Mouse (Mus musculus) megakaryocyte, embryonic 14.5 days (primary cell): Measurements from ENCODE around the gene Myof. TPM values are rescaled to one million over a fixed set of nuclear protein-coding genes. Genes with fewer than 3 reads are reported as not detected.

Experiments
- H3K27me3 ChIP-seq: replicated peaks from 2 replicates; pipeline ENCODE3; 2012; ENCODE audit warnings: inconsistent platforms
- H3K36me3 ChIP-seq: replicated peaks from 2 replicates; pipeline ENCODE3; 2012; ENCODE audit warnings: low read length, inconsistent platforms, mixed read lengths
- H3K4me1 ChIP-seq: 2 replicates; pipeline ENCODE4 v1.6.1; 2012; ENCODE audit warnings: inconsistent platforms
- H3K4me3 ChIP-seq: replicated peaks from 2 replicates; pipeline ENCODE3; 2012; ENCODE audit warnings: moderate library complexity, mild to moderate bottlenecking, inconsistent platforms
- H3K9me3 ChIP-seq: 2 replicates; pipeline ENCODE4 v1.6.1; 2012; ENCODE audit warnings: inconsistent platforms
- FLI1 ChIP-seq: IDR thresholded peaks from 2 replicates; pipeline ENCODE4 v1.6.1; 2012; ENCODE audit warnings: low read length, inconsistent platforms, mixed read lengths
- GATA1 ChIP-seq: IDR thresholded peaks from 3 replicates; pipeline ENCODE4 v1.6.1; 2012; ENCODE audit warnings: mixed read lengths, low read length, inconsistent platforms, borderline replicate concordance
- polyA plus RNA-seq: library from polyadenylated mRNA; stranded (reverse); fragments of >175 nt; gene quantifications from 2 replicates; pipeline ENCODE4 v1.2.3, GENCODE M21; 2012; ENCODE audit warnings: low replicate concordance; ENCODE audit not compliant: insufficient read depth

The Myof gene
- polyA plus RNA-seq, 1 experiment = 6.2 TPM

- no peak for TF ChIP-seq FLI1
- TF ChIP-seq GATA1 = no peak
- no peaks in the 10 kb centered on the region for H3K36me3 ChIP-seq
These were observed 32.0 kb downstream of the Myof start for GRCm38 (mm10) chr19:38011379-38011778.

DNA sequence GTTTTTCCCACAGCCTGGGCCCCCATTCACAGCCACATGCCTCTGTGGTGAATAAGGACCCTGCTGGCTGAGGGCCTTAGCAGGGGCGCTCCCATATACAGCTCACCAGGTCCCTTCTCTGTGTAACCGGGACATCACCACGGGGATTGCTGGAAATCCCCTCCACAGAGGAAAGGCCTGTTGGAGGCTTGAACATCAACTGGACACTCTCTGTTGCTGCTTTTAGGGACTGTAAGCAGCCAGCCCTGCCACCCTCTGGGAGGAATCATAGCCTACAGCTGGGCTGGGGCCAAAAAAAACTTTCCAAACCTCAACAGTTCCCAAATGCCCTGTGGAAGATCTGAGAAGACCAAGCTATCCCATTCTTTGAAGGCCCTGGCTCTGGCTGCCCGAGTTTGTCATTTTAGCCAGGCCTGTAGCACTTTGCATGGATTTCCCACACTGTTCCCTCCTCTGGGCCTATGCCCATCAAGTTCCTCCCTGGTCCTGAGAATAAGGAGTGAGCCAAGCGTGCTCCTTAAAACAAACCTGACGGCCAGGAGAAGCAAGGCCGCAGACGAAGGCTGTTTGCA lies 38.5 kb downstream of the Myof start:
- Histone ChIP-seq H3K9me3 (peaks cover 2% of the 10 kb centered on the region), H3K36me3 (no peaks in the 10 kb centered on the region), H3K4me1 (no peaks in the 10 kb centered on the region), H3K27me3 (peaks cover 15% of the 10 kb centered on the region), H3K4me3 (no peak overlapping the region)
- TF ChIP-seq GATA1 = no peak
- no peak for TF ChIP-seq FLI1

More at GRCm38 (mm10) chr19:38011379-38011778, 32.0 kb downstream of the Myof start:
- Histone ChIP-seq H3K27me3 (peaks cover 14% of the 10 kb centered on the region), H3K4me1 (peaks cover 3% of the 10 kb centered on the region; the same call in 1 of the 2 replicates), H3K9me3 (no peaks in the 10 kb centered on the region), H3K4me3 (no peak overlapping the region)

DNA sequence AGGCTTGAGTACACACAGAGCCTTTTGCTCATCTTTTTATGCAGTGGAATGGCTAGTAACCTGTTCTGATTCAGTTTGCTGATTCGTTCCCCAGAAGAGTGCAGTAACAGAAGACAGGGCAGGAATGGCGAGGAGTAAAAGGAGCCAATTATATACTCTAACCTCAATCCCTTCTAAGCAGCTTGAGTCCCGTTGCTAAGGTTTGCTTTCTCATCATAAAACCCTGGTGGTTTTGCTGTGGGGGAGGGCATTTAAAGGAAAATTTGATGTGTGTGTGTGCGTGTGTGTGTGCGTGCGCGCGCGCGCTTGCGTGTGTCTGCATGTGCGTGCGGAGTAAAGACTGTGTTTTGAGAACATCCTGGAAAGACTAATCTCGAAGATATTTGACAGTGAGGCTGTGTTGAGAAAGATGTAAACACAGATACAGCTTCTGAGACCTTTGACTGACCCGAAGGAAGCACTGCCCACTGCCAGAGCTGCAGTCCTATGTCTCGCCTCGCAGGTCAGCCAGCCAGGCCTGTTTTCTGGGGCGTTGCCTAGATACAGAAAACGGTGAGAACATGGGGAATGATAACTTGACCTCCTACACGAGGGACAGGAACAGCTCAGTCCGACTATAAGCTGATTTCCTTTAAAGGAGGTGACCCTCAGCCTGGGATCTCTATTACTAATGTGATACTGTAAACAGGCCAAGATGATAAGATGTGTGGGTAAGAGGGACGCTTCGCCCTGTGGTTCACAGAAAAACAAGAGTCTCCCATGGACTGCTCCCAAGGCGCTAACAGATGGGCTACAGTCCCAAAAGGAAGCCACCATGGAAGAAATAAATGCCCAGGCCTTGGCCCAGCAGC lies 39.5 kb downstream of the Myof start:
- no peak overlapping the region for H3K4me3 ChIP-seq
- peaks cover 15% of the 10 kb centered on the region for H3K27me3 ChIP-seq
- peaks cover 4% of the 10 kb centered on the region for H3K9me3 ChIP-seq
- no peaks in the 10 kb centered on the region for H3K4me1 ChIP-seq
- no peaks in the 10 kb centered on the region for H3K36me3 ChIP-seq
- TF ChIP-seq GATA1 (no peak), FLI1 (no peak)

- Histone ChIP-seq H3K36me3 (no peaks in the 10 kb centered on the region), H3K4me3 (no peak overlapping the region), H3K4me1 (no peaks in the 10 kb centered on the region), H3K27me3 (peaks cover 13% of the 10 kb centered on the region), H3K9me3 (peaks cover 4% of the 10 kb centered on the region)
- TF ChIP-seq FLI1 = no peak
- no peak for TF ChIP-seq GATA1
These were observed 40.6 kb downstream of the Myof start for GRCm38 (mm10) chr19:38002816-38003215.

- H3K36me3 ChIP-seq = no peaks in the 10 kb centered on the region
- H3K4me1 ChIP-seq = no peaks in the 10 kb centered on the region
- no peak overlapping the region for H3K4me3 ChIP-seq
- peaks cover 4% of the 10 kb centered on the region for H3K9me3 ChIP-seq
- TF ChIP-seq FLI1 (no peak), GATA1 (no peak)
- peaks cover 13% of the 10 kb centered on the region for H3K27me3 ChIP-seq
These were observed 42.4 kb downstream of the Myof start for GRCm38 (mm10) chr19:38000990-38001389.

DNA sequence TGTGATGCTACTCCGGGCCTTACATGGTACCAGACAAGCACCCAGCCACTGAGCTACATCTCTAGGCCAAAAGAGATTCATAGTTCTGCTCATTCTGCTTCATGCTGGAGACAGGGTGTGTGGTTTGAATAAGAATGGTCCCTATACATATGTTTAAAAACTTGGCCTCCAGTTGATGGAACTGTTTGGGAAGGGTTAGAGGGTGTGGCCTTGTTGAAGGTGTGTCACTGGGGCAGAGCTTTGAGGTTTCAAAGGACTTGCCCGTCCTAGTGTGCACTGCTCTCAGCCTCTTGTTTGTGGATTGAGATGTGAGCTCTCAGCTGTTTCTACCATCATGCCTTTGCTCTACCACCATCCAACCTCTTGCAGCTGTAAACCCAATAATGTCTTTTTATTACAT lies 43.4 kb downstream of the Myof start:
- Histone ChIP-seq H3K36me3 (no peaks in the 10 kb centered on the region), H3K4me1 (no peaks in the 10 kb centered on the region)
- TF ChIP-seq GATA1 = no peak
- TF ChIP-seq FLI1 = no peak

DNA sequence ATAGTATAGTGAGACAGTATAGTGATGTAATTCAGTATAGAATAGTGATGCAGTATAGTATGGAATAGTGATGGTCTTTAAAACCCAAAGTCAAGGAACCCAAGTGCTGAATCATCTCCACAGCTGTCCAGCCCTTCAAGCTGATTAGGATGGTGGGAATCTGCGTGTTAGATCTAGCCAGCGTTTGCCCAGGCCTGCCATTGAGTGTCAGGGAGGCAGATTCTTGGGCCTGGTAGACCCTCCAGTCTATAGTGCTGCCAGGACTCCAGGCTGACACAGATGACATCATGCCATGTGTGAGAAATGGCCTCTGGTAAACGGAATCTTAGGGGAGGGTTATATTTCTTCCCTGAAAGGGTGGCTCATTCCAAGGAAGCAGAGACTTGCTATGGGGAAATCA lies 49.1 kb downstream of the Myof start:
- peaks cover 12% of the 10 kb centered on the region for H3K27me3 ChIP-seq
- H3K4me3 ChIP-seq = no peak overlapping the region
- TF ChIP-seq GATA1 = no peak
- TF ChIP-seq FLI1 = no peak
- peaks cover 10% of the 10 kb centered on the region; the same call in 1 of the 2 replicates for H3K9me3 ChIP-seq
- H3K4me1 ChIP-seq = peaks cover 10% of the 10 kb centered on the region; the same call in 1 of the 2 replicates
- no peaks in the 10 kb centered on the region for H3K36me3 ChIP-seq

More for the DNA sequence above, 43.4 kb downstream of the Myof start:
- peaks cover 4% of the 10 kb centered on the region for H3K9me3 ChIP-seq
- peaks cover 14% of the 10 kb centered on the region for H3K27me3 ChIP-seq
- H3K4me3 ChIP-seq = no peak overlapping the region

- TF ChIP-seq FLI1 = no peak
- no peaks in the 10 kb centered on the region for H3K36me3 ChIP-seq
- H3K4me3 ChIP-seq = no peak overlapping the region
- peaks cover 10% of the 10 kb centered on the region for H3K27me3 ChIP-seq
- H3K4me1 ChIP-seq = peaks cover 10% of the 10 kb centered on the region; the same call in 1 of the 2 replicates
- H3K9me3 ChIP-seq = peaks cover 10% of the 10 kb centered on the region; the same call in 1 of the 2 replicates
These were observed 51.2 kb downstream of the Myof start for GRCm38 (mm10) chr19:37992184-37992554.

GRCm38 (mm10) chr19:37991399-37992183 lies 51.8 kb downstream of the Myof start:
- Histone ChIP-seq H3K9me3 (peaks cover 11% of the 10 kb centered on the region), H3K4me3 (no peak overlapping the region), H3K4me1 (peaks cover 10% of the 10 kb centered on the region; the same call in 1 of the 2 replicates), H3K36me3 (no peaks in the 10 kb centered on the region), H3K27me3 (peaks cover 10% of the 10 kb centered on the region)
- TF ChIP-seq FLI1 = no peak
- no peak for TF ChIP-seq GATA1
